Mouse (Mus musculus) T-helper 1 cell (primary cell): Measurements from ENCODE around the gene Galnt4.

ENCODE experiments used
- in situ Hi-C: fragments of 300-600 bp; cut with MboI, MseI; formaldehyde crosslinking; loops from one replicate; pipeline ENCODE4 v1.15.1; 2025; ENCODE audit warnings: high pct_unique_total_duplicates

Galnt4 gene

DNA sequence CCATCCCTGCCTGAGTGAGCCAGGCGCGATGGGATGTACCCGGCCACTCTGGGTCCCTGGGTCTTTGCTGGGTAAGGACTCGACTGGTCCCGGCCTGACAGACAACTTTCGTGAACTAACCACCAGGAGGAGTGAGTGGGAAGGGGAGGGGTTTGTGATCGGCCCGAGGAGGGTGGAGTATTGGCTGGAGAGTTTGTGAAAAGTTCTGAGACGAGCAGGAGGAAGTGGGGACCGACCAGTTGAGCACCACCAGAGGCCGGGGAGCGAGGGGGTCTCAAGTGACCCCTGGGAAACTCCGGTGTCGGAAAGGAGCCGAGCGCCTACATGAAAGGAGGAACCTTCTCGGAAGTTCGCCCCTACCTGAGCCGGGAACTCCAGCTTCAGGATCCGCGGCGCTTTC lies at the start of gene Galnt4:
Galnt4 (plus strand) TSS at position 196 of the 400 bp plus-strand sequence.
- in situ Hi-C loops: no loop called here

DNA sequence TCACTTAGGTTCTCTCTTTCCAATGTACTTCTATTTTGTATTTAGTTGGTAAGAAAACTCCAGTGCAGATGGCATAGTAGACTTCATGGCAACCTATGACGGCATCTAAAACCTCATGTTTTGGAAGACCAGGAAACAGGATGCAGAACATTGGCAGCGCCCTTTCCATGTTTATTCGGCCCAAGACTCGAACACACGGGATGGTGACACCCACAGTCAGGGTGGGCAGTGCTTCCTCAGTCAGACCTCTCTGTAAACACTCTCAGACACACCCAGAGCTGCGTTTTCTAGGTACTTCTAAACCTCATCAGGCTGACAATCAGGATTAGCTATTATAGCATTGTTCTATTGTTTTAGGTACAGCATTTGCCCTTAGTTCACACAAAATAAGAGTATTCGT lies 47.4 kb upstream of the Galnt4 start:
- in situ Hi-C loops: no loop called here

DNA sequence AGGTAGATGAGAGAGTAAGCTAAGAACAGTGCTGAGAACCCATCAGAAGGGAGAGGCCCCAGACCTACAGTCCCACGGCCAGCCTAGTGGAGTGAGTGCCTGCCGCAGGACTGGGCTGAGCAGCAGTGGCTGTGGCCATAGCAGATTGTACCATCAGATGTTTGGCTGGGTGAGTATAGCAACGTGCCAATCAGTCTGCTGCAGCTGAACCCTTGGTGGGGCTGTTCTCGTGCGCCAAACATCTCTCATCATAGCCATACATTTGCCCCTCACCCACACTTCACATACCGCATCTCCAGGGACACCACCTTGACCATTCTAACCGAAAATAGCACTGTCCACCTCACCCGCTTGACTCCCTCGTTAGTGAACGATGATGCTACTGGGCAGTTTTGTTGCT lies 46.5 kb upstream of the Galnt4 start:
- in situ Hi-C loops: no loop called here

DNA sequence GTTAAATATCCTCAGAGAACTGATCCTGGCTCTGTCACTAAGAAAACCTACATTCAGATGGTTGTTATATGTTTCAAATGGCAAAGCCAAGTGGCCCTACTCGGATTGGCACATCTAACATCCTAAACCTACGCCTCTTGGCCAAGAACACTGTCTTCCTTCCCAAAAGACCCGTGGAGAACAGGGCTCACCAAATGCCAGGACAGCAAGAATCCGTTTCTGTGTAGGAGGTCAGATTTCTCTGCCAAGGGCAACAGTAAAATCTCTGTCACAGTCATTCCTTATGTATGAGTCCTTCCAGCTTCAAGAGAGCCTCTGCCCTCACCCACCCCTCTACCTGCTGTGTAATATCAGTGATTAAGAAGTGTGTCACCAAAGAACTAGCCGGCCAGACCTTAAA lies 45.4 kb upstream of the Galnt4 start:
- in situ Hi-C loops: no loop called here

DNA sequence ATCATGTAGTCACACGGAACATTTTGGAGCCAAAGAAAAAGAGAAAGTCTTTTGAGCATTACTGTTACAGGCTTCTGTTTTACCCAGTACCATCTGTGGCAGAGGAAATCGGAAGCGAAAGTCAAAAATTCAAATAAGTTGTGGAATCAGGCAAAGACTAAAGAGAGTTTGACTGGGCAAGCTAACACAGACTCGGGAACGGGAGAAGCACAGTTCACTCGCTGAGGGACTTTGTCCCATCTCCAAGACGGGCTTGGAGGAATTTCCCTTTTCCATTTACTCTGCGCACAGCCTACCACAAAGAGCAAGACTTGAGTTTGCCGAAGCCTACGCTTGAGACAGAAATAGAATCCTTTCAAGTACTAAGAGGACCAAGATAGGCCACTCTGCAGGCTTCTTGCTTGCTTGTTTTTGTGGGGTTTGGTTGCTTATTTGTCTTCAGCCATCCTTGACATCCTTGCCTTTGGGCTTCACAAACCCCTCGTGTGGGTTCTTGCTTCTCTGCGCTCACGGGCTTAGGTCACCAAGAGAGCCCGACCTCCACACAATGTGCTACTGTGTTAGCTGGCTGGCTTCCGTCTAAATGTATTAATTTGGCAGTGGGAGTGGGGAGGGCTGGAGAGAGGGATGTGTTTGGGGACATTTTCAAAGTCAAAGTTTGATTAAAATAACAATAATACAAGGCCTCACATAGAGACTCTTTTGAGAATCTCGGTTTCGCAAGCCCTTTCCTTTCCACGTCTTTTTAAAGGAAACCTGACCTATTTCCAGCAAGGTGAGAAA lies 31.7 kb upstream of the Galnt4 start:
- in situ Hi-C loops: loop anchor here (5.0 kb wide), 1 partner anchor 1359 kb away; no protein-coding TSS in a partner anchor

DNA sequence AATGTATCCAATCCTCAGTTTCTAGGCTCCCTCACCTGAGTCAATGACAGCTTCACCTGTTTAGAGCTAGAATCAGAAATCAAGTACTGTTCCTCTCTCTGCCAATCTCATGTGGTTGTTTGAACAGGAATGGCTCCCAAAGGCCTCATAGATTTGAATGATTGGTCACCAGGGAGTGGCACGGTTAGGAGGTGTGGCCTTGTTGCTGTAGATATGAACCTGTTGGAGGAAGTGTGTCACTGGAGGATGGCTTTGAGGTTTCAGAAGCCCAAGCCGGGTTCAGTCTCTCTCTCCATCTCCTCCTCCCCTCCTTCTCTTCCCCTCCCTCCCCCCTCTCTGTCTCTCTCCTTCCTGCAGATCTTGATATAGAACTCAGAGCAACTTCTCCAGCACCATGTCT lies 29.3 kb upstream of the Galnt4 start:
- in situ Hi-C loops: loop anchor here (5.0 kb wide), 1 partner anchor 1361 kb away; no protein-coding TSS in a partner anchor

DNA sequence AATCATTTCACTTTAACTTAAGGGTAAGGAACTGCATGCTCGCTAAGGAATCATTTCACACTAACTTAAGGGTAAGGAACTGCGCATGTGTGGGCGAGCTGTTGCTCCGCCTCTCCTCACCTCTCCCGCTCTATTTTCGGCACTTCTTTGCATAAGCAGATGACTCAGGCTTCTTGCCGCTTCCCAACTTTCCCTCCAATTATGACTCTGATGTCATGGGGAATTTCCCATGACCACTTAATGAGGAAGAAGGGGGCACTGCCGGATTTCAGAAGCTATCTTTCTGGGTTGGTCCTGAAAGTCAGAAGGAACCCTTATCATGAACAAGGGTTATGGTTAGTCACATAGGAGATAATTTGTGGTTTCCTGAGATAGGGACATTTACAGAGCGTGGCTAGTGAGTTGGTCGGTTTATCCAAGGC lies 26.4 kb upstream of the Galnt4 start:
- in situ Hi-C loops: loop anchor here (5.0 kb wide), 2 partner anchors 159 to 589 kb away; no protein-coding TSS in a partner anchor

DNA sequence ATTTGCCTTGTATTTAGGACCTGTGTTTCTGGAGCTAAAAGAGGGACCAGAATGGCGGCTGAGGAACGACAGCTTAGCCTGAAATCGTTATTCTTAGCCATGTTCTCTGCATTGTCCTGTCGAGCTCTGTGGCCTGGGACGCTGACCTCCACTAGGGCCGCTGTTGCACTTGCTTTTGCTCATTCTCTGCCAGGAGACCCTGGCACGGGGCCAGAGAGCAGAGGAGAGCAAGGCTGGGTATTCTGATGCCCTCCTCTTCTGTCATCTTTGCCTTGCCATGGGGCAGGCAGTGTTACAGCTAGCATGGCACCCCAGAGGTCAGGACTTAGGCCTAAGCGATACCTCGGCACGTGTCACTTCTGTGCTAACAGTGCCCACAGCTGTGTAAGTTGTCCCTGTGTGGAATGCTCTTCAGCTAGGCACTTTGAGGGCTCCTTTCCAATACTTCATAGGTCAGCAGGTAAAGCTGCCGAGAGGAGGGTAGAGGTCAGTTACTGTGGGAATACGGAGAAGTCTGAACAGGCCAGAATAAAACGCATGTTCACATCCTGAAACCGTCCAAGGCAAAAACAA lies 24.4 kb upstream of the Galnt4 start:
- in situ Hi-C loops: loop anchor here (5.0 kb wide), 2 partner anchors 161 to 591 kb away; no protein-coding TSS in a partner anchor

DNA sequence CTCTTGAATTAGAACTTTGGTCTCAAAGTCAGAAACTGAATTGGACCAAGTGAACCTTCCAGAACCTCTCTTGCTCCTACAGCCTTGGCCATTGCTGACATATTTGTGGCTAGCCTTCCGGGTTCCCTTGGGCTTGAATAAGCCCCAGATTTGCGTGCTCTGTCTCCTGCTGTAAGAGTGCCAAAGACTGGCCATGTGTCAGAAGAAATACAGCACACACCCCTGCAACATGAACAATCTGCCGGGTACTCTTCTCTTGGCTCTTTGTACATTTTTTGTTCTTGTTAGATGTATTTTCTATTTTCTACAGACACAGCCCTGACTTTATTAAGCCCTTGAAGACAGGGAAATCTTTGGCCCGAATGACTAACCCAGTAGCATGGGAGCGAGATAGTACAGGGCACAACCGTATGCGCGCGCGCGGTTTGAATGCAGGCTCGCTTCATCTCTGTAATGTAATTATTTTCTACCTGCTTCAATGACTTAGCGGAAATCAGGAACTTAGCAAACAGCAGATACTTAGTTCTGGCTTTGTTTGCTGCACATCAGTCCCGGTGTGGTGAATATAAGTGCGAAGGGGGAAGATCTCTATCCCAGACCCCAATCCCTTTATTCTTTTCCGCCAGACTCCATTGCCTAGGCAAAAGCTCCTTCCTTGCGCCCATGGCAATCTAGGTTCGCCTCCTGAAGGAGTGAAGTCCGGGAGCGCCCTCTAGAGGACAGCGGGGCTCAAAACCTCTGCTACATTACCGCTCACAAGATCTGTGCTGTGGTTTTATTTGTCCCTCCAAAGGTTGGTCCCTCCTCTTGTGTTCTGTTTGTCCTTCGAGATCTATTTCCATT lies 23.3 kb upstream of the Galnt4 start:
- in situ Hi-C loops: loop anchor here (5.0 kb wide), 2 partner anchors 162 to 592 kb away; no protein-coding TSS in a partner anchor

DNA sequence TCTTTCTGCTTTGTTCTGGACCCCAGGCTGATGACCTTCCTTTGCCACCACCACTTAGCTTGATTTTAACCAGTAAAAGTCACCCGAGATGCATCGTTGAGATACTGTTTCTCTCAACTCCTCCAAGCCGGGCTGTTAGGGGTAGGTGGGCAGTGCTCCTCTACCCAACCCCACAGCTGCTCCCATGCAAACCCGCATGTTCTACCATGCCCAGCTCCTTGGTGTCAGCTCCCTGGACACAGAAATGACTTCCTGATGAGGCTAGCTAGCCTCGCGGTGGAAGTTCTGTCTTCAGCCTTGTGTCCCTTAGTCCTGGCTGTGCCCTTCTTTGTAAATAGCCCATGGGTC lies 22.7 kb upstream of the Galnt4 start:
- in situ Hi-C loops: no loop called here

DNA sequence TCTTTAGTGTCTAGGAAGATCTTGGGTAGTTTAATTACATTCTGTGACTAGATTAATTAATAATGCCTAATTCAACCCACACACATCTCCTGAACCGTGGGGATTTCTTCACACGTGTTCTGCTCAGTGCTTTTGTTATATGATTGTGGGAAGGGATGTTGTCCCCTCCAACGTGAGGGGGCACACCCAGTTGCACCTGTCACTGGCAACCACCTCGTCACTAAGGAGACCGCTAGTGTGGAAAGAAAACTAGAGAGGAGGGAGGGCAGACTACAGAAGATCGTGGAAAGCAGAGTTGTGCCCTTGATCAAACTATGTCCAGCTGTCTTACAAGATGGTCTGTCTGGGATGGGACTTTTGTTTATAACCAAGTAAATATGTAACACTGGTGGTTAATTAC lies 21.9 kb upstream of the Galnt4 start:
- in situ Hi-C loops: no loop called here

DNA sequence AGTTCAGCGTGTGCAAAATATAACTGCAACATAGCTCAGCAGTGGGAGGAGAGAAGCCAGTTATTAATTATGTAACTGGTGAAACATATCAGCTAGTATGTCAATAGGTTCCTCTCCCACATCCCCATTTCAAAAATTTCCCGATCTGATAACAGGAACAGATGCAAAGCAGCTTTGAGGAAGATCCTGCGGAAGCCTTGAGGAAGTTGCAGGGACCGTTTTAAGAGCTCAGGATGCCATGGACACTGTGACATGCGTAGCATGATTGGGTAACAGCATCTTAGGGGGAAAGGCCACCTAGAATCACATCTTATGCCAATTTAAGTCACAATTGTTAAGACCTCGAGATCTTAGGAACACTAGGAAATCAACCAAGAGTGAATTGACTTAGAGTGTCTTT lies 18.1 kb upstream of the Galnt4 start:
- in situ Hi-C loops: loop anchor here (10.0 kb wide), 1 partner anchor 475 kb away; no protein-coding TSS in a partner anchor

DNA sequence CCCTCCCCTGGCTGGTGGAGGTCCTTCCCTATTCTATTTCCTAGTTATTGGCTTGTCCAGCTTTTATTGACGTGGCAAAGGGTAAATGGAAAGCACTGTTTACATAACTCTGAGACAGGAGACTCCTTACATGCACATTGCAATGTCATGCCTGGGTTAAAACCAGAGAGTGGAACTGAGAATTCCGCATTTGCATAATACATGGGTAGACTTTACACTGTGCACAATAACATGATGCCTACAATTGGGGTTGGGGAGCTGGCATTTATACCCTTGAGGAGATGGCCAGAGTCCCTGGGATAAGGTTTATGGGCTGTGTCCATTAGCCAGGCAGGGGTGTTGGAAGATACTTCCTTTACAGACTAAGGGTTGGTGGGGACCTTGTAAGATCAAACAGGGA lies 14.6 kb upstream of the Galnt4 start:
- in situ Hi-C loops: loop anchor here (10.0 kb wide), 1 partner anchor 479 kb away; no protein-coding TSS in a partner anchor

DNA sequence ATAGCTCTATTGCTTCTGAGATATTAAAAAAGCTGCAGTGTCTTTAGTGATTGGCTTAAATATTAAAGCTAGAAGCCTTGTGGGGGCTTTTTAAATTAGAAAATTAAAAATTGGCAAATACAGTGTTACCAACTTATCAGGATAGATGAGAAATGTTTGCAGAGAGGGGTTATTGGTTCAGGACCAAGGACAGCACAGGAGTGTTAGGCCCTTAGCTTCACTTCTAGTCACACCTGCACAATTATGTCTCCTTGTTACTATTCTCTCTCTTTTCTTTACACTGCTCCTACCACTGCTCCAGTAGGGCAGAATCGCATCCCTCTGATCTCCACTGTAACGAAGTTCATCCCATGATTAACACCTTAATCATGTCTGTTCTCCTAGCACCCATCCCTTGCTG lies 12.8 kb upstream of the Galnt4 start:
- in situ Hi-C loops: loop anchor here (10.0 kb wide), 1 partner anchor 480 kb away; no protein-coding TSS in a partner anchor

DNA sequence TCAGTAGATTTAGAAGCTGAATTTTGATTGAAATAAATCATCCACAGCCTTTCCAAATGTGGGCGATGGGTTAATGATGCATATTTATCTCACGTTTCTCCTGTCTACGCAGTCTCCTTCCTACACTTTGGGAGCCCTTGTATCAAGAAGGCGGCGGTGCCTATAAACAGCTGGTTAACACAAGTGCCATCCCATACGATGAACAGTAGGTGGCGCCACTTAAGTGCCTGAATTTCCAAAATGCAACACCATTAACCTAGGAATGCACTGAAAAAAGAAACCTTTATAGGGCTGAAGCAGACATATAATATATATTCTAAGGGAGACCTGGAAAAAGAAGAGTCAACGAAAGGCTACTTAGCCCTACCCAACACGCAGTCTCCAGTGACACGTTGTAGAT lies 10.6 kb upstream of the Galnt4 start:
- in situ Hi-C loops: loop anchor here (10.0 kb wide), 1 partner anchor 483 kb away; no protein-coding TSS in a partner anchor

DNA sequence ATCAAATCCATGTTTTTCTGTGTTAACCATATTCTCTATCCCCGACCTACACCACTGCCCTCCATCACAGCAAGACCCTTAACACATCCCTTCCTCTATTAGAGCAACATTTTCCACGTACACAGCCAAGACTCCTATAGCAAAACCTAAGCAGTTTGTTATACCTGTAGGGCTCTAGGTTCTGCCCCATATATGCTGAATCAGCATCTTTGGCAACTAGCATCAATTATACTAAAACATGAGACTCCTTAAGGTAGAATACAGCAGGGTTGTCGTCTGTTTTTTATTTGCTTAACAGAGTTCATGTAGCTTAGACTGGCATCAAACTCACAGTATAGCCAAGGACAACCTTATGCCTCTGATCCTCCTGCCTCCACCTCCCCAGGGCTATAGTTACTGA lies 2.4 kb upstream of the Galnt4 start:
- in situ Hi-C loops: no loop called here

DNA sequence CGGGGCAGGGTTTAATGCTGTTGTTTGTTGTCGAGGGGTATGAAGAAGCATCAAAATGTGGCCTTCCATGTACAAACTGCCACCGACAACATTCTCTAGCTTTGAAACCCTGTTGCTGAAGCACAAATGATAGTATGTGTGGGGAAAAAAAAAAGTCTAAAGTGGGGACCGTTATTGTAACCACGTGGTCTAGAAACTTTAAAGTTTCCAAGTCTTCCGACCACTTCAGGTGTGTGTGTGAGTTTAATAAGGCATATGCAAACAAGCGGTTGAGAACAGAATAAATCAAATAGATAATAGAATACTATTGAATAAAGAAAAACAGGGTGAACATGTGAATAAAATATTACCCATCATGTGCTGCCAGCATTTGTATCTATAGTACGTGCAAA lies 1.7 kb upstream of the Galnt4 start:
- in situ Hi-C loops: no loop called here

DNA sequence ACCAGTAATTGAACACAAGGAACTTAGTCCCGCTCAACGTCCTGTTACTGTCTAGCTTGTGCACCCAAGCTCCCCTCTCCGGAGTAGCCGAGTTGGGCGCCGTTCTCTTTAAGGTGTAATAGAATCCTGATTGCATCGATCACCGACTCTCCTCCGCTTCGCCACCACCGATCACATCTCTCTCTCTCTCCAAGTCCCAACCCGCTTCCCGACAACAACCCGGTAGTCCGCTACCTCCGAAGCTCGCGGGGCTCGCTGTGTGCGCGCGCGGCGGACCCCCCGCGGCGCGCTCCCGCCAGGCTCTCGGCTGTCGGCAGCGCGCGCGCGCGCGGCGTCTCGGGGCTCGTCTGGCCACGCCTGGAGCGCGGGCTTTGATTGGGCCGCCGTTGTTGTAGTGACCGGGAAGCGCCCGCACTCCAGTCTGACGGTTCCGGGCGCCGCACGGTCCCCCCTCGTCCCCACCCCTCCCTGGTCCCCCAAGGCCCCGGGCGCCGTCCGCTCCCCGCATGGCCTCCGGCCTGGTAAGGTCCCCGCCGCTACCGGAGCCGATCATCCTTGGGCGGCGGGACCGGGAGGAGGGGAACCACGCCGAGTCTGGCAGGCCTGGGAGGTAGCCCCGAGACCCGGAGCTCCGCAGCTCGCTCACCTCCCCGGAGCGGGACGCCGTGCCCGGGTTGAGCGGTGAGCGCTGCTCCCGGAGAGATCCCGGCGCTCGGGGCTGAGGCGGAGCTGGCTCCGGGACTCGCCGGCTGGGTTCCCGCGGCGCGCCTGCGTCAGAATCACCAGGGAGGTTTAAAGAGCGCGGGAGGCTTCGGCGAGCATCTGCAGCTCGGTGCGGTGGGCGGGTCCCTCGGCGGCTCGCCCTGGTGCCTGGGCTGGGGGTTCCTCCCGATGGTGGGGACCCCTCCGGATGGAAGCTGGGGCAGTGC lies 992 bp upstream of the Galnt4 start, which contains the start of gene Poc1b:
Poc1b (plus strand) TSS at position 334 of the 929 bp plus-strand sequence.
- in situ Hi-C loops: no loop called here

DNA sequence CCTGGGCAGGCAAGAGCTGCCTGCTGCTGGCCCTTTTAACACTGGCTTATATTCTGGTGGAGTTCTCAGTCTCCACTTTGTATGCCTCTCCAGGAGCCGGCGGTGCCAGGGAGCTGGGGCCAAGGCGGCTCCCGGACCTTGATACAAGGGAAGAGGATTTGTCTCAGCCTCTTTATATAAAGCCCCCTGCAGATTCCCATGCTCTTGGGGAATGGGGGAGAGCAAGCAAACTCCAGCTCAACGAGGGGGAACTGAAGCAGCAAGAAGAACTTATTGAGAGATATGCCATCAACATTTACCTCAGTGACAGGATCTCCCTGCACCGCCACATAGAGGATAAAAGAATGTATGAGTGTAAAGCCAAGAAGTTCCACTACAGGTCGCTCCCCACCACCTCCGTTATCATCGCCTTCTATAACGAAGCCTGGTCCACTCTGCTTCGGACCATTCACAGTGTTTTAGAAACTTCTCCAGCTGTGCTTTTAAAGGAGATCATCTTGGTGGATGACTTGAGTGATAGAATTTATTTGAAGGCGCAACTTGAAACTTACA lies 548 bp downstream of the Galnt4 start:
- in situ Hi-C loops: no loop called here

DNA sequence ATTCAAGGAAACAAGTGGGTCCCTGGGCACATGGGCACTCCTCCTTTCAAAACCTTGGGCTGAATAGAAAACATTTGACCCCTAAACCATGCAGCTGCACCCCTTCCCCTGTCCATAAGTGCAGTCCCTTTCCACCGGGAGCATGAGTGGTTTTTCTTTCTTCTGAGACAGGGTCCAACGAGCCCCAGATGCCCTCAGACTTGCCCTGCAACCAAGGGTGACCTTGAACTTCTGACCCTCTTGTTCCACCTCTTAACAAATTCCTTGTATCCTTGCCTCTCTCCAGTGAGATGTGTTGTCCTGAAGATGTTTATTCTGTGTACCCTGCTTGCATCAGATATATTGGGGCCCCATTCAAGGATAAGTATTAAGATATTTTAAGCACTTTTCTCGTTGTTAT lies 5.6 kb downstream of the Galnt4 start:
- in situ Hi-C loops: no loop called here

DNA sequence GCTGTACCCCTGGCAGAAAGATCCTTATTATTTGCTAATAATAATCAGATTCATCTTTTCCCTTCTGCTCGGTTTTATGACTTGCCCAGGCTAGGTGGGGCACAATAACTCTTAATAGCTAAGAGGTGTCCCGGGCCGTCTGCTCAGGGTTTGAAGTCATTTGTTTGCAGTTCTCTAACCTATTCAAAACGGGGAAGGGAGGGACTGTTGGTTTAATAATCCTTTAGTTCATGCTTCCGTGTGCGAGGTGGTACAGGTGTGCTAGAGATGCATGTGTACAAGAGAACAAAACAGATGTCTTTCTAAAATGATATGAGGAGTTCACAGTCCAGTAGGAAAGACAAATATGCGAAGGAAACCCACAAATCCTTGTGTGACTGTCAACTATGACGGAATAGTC lies 6.3 kb downstream of the Galnt4 start:
- in situ Hi-C loops: no loop called here
